Mouse (Mus musculus) frontal cortex, postnatal 36 days (tissue): ENCODE data around the gene Mdm2.

ENCODE experiments used
- DNase-seq, 2 experiments: peaks; one replicate each; pipeline ENCODE4 v3.0.0; 2022; ENCODE audit warnings: low spot score in 2 of 2

Mdm2 gene

GRCm38 (mm10) chr10:117670092-117670491 lies 40.5 kb downstream of the Mdm2 start:
- no peak for DNase-seq

GRCm38 (mm10) chr10:117669449-117670090 lies 41.0 kb downstream of the Mdm2 start:
- no peak for DNase-seq

DNA sequence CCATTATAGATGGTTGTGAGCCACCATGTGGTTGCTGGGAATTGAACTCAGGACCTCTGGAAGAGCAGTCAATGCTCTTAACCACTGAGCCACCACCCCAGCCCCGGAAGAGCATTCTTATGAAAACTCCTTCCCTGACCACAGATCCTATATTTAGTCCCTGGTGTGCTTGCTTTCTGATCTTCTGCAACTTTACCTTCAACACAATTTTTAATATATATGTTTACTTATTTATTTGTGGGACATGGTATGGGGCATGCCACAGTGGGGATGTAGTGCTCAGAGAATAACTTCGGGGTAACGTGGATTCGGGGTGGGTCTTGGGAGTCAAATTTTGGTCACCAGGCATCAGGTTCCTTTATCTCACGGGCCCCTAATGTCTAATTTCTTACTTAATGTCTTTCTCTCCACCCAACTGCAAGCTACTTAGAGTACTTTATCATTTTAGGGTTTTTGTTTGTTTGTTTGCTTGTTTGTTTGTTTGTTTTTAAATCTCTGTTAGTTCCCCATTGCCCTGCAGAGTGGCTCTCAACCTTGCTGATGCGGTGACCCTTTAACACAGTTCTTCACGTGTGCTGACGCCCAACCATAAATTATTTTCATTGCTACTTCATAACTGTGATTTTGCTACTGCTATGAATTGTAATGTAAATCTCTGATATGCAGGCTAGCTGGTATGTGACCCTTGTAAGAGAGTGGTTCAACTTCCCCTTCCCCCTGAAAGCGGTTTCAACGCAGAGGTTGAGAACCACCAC lies 41.8 kb downstream of the Mdm2 start:
- DNase-seq = no peak

DNA sequence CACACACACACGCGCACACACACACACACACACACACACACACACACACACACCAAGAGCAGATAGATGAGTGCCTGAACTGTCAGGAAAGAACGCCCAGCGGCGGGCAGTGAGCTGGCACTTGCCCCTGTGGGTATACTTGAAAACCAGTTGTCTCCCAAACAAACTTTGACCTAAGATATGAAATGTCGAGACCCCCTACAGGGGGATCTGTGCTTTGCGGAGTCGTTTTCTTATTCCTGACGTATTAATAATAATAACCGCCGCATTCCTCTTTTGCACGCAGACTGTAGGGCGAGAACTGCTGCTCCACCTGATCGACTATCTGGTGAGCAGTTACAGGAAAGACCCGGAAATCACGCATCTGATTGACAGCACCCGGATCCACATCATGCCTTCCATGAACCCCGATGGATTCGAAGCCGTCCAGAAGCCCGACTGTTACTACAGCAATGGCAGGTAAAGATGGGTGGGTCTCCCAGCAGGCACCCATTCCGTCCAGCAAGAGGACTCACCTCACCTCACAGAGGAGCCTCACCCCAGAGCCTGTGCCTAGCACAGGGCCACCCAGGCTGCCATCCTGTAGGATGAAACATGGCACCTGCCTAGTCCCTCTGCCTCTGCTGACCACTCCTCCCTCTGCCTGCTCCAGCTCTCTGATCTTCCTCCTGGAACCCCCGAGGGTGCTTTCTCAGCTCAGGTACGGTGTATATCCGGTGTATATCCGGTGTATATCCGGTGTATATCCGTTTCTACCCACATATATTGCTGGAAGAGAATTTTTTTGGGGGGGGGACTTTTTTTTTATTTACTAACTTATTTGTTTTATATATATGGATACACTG lies 42.7 kb downstream of the Mdm2 start:
- no peak for DNase-seq

DNA sequence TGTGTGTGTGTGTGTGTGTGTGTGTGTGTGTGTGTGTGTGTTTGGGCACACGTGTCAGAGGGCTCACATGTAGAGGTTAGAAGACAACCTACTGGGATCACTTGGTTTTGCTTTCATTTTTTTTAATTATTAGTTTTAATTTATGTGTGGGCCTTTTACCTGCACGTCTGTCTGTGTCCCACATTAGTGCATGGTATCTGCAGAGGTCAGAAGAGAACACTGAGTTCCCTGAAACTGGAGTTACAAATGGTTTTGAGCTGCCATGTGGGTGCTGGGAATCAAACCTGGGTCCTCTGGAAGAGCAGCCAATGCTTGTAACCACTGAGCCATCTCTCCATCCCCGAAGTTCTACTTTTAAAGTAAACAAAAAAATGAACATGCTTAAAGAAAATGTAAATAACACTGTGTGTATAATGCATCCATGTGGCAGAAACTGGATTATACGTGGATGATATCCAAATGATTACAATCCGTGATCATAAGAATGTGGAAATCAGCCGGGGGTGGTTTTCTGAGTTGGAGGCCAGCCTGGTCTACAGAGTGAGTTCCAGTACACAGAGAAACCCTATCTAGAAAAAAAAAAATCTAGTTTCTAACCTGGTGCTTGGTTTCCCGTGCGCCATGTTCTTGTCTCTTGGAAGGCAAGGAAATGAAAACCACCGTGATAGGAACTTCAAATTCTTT lies 43.5 kb downstream of the Mdm2 start:
- DNase-seq = no peak

DNA sequence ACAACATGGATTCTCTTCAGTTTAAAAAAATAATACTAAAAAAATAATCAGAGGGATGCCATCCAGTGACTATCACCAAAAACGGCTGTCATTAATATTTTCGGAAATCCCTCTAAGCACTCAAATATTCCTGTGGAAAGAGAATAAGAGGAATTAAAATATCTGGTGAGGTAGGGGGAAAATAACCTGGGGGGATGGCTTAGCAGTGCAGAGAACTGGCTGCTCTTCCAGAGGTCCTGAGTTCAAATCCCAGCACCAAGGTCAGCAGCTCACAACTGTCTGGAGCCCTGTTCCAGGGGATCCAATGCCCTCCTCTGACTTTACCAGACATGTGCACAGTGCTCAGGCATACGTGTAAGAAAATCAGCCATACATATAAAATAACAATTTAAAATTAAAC lies 44.2 kb downstream of the Mdm2 start:
- DNase-seq = no peak

GRCm38 (mm10) chr10:117665376-117666275 lies 44.9 kb downstream of the Mdm2 start:
- no peak for DNase-seq

GRCm38 (mm10) chr10:117664926-117665209 lies 45.7 kb downstream of the Mdm2 start:
- DNase-seq = no peak

GRCm38 (mm10) chr10:117664208-117664925 lies 46.2 kb downstream of the Mdm2 start:
- DNase-seq = no peak

DNA sequence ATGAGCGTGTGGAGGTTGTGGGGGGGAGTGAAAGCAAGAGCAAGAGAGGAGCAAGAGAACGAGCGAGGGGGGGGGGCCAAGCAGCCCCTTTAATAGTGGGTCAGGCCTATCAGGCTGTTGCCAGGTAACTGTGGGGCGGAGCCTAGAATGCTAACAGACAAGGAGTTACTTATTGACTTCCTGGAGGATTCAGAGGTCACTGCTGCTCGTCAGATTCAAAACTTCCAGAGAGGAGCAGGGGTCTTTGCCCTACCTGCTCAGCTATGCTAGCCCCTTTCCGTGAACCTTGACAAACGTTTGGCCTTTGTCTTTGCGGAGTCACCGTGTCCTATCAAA lies 46.7 kb downstream of the Mdm2 start:
- DNase-seq = no peak

DNA sequence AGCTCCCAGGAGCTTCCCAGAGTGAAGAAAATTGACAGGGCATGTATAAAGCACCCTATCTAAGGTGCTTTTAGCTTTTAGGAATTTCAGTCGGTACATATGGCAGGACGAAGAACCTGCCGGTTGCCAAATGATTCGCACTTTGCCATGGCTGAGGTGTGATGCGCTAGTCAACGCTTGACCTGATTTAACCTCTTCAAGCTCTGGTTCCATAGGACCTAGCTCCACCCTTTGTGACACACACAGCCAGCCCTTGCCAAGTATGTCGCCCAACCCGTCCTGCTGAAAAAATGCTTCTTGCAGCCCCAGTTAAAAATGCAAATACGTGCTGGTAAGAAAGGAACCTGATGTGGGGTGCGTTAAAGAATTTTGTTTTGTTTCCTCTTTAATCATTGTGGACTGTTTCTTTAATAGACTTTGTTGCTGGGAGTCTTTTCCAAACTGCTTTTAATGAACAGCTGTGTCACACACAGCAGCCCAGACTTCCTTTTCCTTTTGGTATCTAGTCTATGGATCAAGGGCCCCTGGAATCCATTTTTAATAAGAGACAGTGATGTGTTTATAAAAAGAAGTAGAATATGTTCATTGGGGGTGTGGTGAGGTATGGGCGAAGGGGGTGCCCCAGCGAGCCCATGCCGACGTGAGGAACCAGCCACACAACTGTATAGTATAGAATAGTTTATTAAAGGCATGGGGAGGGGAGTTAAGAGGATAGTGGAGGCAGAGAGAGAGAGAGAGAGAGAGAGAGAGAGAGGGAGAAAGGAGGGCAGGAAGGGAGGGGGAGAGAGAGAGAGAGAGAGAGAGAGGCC lies 47.3 kb downstream of the Mdm2 start:
- no peak for DNase-seq

DNA sequence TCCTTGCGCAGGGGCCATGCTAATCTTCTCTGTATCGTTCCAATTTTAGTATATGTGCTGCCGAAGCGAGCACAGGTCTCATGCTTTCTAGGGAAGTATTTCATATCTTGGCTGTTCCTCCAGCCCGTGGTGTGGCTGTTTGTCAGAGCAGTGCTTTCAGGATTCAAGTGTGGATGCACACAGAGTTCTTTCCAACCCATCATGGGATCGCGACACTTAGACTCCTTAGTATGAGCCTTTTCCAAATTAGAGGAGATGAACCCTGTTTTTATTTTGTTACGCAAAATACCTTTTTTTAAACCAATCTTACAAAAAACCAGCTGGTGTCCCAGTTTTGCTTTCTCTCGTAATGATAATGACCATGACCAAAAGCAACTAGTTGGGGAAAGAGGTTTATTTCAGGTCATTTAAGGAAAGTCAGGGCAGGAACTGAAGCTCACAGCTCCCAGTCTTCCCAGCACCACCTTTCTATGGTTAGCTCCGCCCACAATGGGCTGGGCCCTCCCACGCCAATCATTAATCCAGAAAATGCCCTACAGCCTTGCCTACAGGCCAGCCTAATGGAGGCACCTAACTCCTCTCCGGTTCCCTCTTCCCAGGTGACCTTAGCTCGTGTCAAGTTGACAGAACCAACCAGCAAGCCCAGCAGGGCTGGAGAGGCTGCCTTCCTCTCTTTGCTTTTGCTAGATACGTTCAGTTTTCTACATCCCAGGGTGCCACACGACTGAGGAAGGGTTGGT lies 48.1 kb downstream of the Mdm2 start:
- DNase-seq = no peak

DNA sequence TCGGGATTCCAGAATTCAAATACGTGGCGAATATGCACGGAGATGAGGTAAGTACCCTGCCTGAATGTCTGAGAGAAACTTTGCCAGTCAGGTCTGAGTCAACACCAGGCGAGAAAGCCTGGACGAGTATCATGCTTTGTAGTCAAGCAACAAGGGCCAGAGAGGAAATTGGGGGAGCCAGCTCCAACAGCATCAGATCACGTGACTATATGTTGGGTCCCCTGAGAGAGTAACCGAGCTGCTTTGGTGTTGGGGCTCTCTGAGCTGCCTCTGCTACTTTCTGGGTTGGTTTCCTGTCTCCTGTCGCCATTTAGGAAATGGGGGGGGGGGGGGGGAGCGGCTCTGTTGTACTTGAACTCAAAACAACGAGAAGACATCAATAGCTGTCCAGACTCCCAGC lies 50.7 kb downstream of the Mdm2 start:
- DNase-seq = no peak

GRCm38 (mm10) chr10:117659430-117659813 lies 51.1 kb downstream of the Mdm2 start:
- DNase-seq = no peak

DNA sequence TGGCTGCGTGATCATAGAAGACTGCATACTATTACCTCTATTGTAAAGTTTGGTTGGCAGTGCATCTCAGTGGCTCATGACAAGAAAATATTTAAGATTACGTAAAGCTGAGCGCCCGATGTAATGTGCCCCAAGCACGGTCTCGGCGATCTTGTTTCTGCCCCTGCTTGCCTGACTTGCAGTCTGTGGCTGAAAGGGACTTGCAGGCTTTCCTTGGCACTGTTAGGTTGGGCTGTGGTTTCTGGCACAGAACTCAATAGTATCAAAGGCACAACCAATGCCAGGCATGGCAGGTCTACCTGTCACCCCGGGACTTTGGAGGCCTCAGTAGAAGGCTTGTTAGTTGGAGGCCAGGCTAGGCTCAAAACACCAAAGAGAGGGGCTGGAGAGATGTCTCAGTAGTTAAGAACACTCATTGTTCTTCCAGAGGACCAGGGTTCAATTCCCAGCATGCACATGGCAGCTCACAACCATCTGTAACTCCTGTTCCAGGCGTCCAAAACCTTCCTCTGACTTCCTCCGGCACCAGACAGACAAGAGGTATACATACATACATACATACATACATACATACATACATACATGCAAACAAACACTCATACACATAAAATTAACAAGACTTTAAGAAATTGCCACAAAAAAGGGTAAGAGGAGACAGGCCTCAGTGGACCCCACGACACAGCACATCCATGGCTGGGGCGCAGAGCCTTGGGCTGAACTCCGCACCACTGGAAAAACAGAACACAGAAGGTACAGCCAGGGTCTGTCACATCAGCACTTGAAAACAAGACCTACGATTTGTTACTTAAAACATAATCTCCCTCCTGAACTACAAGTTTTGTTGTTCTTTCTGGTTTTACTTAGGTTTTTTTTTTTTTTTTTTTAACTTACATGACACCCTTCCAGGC lies 51.8 kb downstream of the Mdm2 start:
- DNase-seq = no peak

GRCm38 (mm10) chr10:117657659-117658306 lies 52.8 kb downstream of the Mdm2 start:
- DNase-seq = no peak

- DNase-seq = no peak
These were observed 53.4 kb downstream of the Mdm2 start for GRCm38 (mm10) chr10:117656985-117657658.
